Mouse (Mus musculus) spleen, adult 18-20 months (tissue): Measurements from ENCODE around the gene Gon7.

Source experiments
- DNase-seq, 2 experiments: peaks; one replicate each; pipeline ENCODE4 v3.0.0; 2022; ENCODE audit warnings: mixed read lengths in 2 of 2

Gene Gon7

GRCm38 (mm10) chr12:102705216-102705871 is 52.3 kb downstream of the Gon7 start:
- DNase-seq = peak; percentile 78 to 89

GRCm38 (mm10) chr12:102704457-102705198 is 53.0 kb downstream of the Gon7 start, which contains the start of gene Itpk1:
Itpk1 (minus strand) TSS chr12:102704930.
- DNase-seq = peak; percentile 50 to 63

- no peak for DNase-seq
Observed at GRCm38 (mm10) chr12:102703921-102704408, 53.6 kb downstream of the Gon7 start.

- no peak for DNase-seq
Observed at GRCm38 (mm10) chr12:102703441-102703840, 54.2 kb downstream of the Gon7 start.
